Mouse (Mus musculus) megakaryocyte, adult 5-6 weeks (primary cell): Measurements from ENCODE around the gene Muc4. TPM values are rescaled to one million over a fixed set of nuclear protein-coding genes. Genes with fewer than 3 reads are reported as not detected.

ENCODE experiments used
- ATAC-seq: 2 replicates; pipeline ENCODE4 v1.8.0; 2016; ENCODE audit warnings: mild to moderate bottlenecking, inconsistent platforms; ENCODE audit not compliant: poor library complexity, severe bottlenecking
- total RNA-seq, 2 experiments: library from RNA; stranded (forward) in 1 of 2; stranded (reverse) in 1 of 2; fragments of 153-499, 151-499 nt in 1 of 2; fragments of 221-1000, 200-1000 nt in 1 of 2; gene quantifications; 2 replicates each; pipeline versions ENCODE4 v1.2.3 to v1.2.4; 2015 to 2017

Muc4 gene
- total RNA-seq (2015) (not detected in 2 replicates), total RNA-seq (2017) (not detected in 2 replicates)

DNA sequence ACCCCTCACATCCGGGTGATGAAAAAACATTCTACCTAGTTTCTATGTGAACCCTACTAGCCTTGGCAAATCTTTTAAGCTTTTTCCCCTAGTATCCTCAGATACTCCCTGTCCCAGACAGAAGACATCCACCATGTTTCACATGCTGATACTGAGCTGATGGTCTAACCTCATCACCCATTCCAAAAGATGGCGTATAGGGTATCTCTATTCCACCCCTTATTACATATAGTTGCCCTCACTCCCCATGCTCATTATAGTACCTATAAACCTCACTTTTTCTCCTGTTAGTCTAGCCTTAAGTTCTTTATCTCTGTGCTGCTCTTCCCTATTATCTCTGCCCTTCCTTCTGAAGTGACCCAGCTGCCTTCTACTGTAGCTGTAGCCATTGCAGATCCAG lies at the start of gene Muc4:
Gene Muc4 (plus strand): TSS at position 301 of the 400 bp plus-strand sequence.
- no peak for ATAC-seq

DNA sequence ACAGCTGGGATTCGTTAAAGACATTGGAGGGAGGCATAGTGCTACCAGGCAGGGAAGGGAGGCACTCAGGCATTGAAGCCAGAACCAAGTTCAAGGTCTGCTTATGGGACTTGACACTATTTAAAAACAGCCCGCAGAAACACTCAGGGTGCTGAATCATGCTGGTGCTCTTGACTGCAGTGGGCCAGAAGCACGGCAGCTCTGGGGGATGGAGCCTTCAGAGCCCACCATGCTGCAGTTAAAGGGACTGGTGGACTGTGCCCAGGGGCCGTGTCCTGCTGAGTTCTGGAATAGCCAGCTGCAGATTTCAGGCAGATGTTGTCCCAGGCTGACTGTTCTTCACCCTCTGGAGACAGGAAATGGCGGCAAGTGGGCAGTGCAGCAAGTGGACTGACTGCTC lies 49.7 kb upstream of the Muc4 start:
- no peak for ATAC-seq

DNA sequence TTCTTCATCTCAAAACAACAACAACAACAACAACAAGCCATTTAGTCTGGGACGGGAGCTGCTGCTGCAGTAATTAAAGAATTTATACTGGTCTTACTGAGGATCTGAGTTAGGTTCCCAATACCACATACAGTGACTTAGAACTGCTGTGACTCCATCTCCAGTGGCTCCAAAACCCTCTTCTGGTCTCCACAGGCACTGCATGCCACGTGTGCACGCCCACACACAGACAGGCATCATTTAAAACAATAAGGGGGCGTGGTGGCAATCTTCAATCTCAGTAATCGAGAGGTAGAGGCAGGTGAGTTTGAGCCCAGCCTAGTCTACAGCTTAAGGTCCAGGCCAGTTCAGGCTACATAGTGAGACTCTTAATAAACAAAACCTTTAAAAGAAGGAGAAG lies 48.5 kb upstream of the Muc4 start:
- no peak for ATAC-seq

DNA sequence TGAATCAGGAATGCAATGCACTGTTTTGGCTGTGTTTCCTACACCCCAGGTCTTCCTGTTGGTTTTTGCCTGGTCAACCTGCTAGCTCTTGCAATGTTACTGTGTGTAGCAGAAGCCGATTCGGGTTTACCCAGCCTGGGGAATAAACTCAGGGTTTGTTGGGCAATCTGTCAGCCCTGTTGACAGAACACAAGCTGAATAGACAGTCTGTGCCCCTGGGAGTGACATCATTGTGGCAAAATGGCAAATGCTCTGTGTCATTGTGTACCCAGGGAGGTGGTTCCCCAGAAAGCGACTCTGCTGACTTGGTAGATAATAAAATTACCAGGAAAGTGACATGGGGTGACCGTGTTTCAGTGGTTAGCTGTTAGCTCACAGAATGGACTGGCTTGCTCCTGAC lies 46.9 kb upstream of the Muc4 start:
- no peak for ATAC-seq

DNA sequence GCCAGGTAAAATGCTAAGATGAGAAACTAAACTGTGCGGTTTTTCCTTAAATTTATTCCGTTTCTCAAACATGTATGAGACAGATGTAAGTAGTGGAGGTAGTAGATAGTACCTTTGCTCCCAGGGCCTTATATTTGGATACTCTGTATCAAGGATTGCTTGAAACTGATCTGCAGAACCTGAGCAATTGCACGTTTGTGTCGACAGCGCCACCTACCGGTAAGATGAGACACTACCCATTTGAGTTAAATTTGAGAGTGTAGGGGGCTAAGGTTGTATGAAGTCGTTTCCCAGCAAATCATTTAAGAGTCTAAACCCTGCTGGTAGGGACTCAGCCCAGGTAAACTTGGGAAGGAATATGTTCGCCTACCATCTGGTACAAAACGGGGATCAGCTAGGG lies 46.2 kb upstream of the Muc4 start:
- peak; percentile 64 for ATAC-seq

DNA sequence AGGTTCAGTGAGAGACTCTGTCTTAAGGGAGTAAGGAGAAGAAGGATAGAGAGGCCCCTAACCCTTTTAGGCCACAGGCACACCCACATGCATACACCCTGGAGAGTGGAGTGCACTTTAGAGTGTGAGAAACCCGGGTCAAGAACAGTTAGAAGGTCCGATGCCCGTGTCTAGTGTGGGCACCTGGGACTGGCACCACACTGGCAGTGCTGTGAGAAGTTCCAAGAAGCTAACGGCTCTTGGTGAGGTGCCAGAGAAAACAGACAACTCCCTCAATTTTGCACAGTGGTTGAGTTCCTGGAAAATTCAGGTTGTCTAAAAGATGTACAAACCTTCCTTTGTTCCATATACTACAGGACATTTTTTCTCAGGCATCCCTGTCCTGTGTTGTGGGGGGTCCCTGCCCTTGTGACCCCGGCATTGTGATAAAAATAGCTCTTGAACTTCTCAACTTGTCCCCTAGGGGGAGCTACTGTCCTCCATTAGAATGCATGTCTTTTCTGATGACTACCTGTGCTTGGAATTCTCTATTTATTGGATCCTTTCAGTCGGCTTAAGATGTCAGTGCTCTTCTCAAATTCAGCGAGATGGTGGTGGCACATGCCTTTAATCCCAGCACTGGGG lies 38.7 kb upstream of the Muc4 start:
- ATAC-seq: peak; percentile 57; the same call in 1 of the 2 replicates

DNA sequence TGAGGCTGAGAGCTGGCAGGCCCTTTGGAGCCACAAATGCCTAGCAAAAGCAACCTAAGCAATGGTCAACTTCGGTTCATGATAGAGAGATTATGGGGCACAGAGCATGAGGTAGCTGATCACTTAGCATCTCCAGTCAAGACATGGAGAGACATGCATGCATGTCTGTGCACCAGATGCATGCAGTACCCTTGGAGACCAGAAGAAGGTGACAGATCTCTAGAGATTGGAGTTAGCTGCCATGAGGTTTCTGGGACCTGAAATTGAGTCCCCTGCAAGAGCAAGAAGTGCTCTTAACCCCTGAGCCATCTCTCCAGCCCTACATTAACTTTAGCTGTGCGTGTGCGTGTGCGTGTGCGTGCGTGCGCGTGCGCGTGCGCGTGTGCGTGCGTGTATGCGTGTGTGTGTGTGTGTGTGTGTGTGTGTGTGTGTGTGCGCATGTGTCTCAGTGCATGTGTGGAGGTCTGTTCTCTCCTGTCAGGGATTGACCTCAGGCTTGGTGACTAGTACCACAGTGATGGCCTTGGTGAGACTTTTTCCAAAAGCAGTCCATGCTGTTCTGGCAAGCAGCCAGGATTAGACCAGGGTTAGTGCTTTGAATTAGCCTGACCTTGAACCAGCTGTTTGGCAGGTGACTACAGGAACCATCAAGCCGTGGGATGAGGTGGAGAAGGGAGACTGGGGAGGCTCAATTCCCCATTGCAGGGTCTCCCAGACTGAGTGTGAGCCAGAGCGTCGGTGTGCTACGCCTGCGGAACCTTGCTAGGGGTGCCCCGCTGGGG lies 37.8 kb upstream of the Muc4 start:
- no peak for ATAC-seq

DNA sequence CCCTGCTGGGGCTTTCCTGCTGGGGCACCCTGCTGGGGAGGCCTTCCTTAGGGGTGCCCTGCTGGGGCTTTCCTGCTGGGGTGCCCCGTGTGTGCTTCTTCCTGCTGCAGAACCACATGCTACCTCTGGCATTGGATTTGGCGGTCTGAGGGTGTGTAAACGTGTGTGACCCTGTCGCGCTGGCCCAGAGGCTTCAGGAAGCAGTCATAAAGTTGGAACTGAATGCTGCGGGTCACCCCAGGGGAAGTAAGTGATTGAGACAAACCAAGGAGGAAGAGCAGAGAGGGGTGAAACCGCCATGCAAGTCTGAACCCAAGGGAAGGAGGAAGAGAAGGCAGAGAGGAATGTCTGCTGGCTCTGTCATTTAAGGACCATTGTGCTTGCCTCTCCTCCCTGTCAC lies 37.1 kb upstream of the Muc4 start:
- peak; percentile 71 for ATAC-seq

DNA sequence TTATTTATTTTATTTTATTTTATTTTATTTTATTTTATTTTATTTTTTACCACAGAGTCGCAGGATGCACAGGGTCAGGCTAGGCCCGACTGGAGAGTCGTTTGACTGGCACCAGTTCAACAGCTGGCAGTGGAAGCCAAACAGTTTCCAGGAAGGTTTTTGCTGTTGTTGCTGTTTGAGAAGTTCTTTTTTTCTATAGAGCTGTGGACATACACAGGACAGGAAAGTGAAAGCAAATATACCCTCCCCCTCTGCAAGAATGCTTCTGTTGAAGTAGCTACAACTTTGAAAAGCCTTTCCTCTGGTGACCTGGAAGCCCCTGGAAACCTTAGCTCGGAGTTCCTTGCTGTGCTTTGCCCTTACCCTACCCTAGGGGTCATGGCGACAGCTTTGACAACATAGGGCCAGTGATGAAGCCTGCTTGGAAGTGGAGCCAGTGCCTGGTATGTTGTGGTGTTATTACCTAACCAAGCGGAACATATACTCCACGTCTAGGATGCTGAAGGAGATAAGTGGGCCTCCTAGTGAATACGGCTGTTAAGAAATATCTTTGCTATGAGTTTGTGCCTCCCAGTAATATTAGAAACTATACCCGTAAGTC lies 32.3 kb upstream of the Muc4 start:
- no peak for ATAC-seq

DNA sequence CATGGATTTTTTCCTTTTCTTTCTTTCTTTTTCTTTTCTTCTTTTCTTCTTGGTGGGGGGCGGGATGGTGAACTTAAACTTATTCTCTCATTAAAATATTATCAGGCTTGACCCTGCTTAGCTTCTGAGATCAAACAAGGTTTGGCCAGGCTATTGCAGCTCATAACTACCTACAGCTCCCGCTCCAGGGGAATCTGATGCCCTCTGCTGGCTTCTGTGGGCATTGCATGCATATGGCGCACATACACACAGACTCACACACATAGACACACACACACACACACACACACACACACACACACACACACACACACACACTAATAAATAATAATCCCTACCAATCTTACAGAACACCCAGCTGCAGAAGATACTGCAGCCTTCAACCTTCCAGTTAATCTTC lies 30.1 kb upstream of the Muc4 start:
- no peak for ATAC-seq

DNA sequence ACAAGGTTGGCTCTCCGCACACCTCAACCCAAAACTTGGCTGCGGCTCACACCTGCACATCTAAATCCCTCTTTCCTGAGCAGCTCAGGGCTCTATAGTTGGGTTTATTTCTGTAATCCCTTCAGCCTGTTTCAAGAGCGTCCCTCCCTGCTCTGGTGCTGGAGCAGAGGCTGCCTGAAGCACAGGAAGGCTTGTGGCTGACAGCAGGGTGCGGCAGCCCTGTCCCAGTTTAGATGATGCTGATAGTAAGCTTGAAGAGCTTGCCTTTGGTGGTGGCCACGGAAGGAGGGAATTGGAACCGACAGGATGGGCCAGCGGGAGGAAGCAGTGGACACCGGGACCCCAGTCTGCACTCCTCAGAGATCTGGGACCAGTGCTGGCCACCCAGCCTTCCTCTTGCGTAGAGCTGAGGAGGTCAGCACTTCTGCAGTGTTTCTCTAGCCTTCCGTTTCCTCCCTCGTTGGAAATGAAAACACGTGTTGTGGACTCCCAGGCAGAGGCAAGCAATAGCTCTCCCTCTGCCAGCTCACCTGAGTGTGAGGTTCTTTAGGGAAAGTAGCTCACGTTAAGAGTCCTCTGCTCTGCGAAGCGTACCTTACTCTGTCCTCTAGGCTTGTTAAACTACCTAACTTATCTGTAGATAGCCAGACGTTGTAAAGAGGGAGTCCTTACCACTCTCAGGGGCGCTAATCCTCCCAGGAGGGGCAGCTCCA lies 28.4 kb upstream of the Muc4 start:
- no peak for ATAC-seq

DNA sequence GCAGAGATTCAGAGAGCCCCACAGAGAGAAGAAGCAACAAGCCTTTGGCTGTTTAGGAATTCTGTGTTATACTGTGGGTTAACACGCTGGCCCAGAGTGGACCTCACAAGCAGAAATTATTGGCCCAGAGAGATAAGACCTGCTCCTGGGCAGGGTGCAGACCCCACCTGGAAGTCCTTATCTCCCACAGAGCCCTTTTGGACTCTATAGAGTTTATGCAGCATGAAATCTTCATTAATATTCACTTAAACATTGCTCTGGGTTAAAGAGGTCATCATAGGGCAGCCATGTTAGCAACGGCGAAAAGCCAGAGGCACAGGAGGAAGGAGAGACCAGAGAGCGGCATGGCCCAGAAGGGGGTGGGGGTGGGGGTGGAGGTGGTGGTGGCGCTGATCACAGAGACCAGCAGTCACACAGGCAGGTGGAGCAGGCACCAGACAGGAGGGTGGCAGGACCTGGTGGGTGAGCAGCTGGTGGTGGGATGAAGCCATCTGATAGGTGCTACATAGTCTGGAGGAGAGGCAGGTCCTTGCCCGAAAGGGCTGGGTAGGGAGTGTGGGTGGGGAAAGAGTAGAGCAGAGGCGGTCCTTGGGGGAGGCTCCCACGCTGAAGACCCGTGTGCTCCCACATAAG lies 27.7 kb upstream of the Muc4 start:
- ATAC-seq: no peak

DNA sequence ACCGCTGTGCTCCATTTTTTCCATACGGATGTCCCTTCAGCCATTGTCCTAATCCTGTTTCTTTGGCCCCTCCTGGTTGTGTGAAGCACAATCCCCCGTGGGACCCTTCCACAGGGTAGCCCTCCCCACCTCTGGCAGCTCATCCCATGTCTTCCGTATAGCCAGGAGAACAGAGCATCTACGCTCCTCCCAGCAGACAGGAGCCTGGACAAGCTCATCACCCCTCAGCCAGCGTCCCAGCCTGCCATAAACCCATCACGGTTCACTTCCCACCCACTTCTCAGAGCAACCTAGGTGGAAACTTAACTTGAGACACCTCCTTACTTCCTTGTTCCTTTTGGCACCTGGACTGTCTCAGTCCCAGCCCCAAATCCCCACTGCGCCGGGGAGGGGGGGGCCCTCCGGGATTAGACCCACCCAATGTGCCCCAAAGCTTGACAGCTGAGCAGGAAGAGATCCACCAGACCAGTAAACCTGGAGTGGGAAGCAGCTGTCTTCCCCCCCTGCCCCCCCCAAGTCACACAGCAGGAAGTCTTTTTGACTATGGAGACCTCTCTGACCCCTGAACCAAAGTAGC lies 27.1 kb upstream of the Muc4 start:
- no peak for ATAC-seq

DNA sequence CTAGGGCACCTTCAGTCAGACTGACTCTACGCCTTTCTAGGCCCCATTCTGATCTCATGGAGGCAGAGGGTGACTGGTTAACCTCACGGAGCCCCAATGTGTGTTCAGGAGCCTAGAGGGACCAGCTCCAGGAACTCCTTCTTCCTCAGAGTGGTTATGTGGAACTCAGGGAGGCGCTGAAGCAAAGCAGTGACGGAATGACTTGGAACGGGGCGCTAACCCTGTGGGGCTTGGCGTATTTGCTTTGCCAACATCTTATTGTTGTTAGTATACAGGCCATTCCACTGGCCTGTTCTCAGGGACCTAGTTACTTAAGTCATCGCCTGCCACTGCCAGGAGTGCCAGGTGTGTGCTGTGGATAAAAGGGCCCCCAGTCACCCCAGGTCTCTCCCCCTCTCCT lies 26.6 kb upstream of the Muc4 start:
- no peak for ATAC-seq

DNA sequence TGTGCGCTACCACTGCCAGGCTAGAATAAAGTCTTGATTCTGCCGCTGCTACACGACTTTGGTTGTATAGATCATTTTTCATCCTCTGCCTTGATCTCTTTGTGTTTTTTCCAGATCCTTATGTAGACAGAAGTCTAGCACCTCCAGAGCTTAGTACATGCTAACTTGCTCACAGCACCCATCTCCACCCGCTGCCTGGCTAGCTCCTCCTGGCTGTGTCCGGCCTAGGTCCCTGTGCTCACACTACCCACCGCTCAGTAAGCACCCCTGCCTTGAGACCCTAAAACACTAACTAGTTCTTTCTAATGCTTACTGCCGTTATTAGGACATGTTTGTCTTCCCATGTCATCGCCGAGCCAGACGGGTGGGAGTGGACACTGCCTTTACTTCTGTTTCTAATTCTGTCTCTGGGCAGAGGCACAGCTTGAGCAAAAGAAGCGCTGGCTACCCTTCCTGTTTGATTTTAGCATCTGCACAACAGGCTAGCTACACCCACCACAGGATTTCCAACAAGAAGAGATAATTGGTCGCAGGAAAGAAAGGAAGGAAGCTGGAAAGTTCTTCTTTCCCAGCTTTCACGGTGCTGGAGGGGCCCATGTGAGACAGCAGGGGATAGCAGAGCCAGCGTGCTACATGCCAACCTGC lies 25.1 kb upstream of the Muc4 start:
- no peak for ATAC-seq

DNA sequence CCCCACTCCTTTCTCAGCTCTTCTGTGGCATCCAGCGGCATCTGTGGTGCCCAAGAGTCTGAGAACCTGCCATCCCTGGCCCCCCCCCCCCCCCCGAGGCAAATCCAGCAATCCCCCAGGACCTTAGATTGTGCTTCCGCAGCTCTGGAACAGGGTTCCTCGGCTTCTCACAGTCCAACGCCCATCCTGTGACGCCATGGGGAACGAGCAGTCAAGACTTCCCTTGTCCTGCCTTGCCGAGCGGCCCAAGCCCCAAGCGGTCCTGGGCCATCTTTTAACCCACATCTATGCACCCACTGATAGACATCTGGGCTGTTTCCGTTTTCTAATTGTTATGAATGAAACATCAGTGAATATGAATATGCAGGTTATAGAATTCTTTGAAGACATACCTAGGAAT lies 23.5 kb upstream of the Muc4 start:
- no peak for ATAC-seq

DNA sequence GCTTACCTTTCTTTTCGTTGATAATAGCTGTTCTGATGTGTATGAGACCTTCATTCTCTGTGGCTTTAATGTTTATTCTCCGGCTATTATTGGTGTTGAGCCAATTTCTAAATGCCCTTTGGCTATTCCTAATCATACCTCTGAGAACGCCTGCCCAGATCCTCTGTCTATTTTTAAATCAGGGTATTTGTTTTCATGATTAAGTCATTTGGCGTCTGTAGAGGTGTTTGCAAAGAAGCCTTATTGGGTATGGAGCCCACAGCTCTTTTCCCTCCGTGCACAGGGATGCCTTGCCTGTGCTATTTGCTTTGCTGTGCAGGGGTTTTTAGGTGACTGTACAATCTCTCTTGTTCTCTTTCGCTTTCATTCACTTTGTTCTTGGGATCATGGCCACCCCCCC lies 22.1 kb upstream of the Muc4 start:
- ATAC-seq: no peak

DNA sequence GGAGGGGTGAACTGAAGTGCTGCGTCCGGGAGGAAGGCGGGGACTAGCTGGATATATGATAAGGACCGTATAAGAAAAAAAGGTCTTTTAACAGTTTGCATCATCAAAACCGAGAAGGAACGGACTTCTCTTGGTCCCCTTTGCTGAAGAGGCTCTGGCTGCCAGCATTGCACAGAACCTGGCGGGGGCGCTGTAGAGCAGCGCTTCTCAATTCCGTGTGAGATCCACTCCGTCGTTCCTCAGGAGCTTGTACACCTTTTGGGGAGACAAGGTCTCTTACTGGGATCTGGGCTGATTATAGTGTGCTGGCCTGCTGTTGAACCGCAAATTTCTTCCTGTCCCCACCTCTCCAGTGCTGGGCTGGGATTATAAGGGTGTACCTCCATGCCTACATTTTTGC lies 20.3 kb upstream of the Muc4 start:
- ATAC-seq: no peak

DNA sequence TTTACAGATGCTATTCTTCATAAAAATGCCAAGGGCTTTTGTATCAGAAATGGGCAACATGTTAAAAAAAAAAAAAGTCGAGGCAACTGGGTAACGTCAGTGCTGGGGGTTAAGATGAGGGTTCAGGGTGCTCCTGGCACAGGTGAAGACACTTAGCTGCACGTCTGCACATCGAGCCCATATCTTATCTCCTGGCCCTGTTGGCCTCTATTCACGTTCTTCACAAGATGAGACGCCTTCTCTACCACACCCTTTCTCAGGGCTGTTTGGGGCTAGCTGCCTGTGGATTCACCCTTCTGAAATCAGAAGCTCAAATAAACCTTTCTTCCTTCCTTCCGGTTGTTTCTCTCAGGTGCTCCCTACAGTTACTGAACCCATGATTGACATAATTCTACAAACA lies 12.5 kb upstream of the Muc4 start:
- ATAC-seq: no peak

DNA sequence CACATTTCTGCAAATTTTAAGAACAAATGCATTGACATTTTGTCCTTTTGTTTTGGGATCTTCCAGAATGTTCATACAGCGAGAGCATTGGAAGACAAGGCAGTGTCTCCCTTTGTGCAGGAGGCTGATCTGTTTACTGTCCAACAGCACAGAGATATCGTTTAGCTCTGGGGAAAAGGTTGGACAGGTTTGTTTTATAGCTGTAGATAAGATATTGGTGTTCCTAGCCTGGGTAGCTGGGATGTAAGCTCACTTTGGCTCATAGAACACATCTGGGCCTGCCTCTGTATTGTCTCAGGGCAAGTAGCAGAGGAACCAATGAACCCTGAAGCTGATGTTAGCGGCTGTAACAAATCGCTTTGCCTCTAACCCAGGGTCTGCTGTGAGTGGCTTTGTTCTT lies 11.9 kb upstream of the Muc4 start:
- ATAC-seq: no peak
